Mouse (Mus musculus): Measurements from ENCODE around the gene Nkd2.
A peak's percentile ranks its signal among the peaks of the same experiment; 100 is the strongest.

Gene Nkd2

DNA sequence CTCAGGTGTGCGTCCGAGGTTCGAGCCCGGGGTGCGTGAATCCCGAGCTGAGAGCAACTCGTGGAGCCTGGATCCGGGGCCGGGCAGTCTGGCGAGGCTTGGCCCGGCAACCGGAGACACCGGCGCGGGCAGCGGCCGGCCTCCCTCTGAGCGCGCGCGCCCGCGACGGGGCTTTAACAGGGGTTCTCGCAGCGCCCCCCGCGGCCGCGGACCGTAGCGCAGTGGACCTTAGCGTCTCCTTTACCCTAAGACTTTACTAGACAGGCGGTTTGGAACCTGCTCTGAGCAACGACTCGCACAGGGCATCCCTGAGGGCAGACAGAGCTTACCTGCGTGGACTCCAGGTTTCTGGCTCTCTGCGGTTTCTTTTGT, at the start of gene Nkd2:
Gene Nkd2 (minus strand): TSS at position 167 of the 372 bp plus-strand sequence.
- peak; percentile 9 for DNase-seq

DNA sequence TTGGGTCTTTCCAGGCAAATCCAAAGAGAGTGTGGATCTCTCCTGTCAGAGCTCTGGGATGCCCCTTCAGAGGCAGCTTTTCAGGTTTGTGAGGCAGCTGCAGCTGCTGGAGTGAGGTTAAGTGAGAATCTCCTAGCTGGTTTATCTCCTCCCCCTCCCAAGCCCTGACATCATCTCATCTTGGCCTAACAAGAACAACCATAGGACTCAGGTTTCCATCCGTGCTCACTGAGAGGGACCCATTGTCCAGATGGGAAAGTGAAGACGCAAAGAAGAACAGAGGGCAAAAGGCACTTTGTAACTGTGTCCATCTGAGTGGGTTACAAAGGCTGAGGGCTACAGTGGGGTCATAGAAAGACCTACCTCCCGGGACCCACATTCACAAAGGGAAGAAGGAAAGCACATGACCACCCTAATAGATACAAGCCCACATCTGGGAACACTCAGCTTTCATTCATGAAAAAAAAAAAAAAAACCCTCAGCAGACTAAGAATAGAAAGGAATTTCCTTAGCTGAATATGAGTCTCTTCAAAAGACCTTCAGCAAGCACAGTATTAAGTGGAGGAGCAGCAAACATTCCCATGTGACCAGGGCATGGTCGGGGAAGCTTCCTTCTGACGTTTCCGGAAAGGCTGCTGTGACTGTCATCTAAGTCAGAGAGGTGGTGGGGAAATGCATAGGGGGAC, 45.2 kb upstream of the Nkd2 start:
- no peak for DNase-seq

DNA sequence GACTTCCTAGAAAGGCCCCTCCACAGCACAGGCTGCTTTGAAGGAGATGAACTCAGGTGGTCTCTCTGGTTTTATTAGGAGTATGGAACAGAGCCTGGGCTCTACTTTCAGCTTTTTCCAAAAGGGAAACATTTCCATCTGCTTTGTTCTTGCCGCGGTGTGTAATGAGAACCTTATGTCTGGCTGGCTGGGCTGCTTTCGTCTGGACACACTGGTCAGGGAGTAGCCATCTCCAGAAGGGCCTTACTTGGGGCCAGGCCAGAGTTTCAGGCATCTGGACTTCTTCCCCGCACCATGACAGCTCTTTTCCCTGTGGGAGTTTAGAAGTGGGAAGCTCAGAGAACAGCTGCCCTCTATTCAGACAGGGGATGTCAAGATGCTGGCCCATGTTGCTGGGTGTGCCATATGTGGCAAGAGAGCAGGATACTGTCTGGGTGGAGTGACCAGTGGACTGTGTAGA, 40.0 kb upstream of the Nkd2 start:
- DNase-seq: no peak

DNA sequence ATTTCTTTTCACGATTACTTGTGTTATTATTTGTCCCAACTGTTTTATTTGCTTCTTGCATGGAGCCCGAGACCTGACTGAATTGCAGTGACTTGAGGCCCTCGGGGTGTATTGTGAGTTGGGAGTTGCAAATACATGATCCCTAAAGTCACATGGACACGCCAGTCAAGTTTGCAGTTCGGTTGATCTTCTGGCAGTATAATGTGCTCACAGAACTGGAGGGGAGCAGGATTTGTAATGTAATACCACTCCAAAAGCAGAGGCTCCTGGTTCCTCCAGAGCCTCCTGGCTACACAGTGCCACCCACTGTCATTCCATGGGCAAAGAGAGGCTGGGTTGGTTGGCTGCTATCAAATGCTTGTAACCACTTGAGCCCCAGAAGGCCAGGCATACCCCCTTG, 39.2 kb upstream of the Nkd2 start:
- DNase-seq: no peak

DNA sequence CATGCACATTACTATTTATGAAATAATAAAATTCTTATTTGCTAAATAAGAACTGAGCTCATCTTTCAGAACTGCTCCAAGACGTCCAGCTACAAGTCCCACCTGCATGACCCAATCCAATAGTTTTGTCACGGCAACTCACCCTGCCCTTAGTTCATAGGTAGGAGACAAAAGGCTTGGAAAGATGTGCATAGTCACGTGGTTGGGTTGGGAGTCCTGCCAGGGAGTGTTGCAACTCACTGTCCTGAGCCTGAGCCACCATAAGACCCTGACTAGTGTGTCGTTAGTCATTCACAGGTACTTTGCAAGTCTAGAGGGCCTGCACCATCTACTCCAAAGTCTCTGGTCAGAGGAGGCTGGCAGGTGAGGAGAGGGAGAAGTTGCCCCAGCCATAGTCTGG, 38.6 kb upstream of the Nkd2 start:
- no peak for DNase-seq

DNA sequence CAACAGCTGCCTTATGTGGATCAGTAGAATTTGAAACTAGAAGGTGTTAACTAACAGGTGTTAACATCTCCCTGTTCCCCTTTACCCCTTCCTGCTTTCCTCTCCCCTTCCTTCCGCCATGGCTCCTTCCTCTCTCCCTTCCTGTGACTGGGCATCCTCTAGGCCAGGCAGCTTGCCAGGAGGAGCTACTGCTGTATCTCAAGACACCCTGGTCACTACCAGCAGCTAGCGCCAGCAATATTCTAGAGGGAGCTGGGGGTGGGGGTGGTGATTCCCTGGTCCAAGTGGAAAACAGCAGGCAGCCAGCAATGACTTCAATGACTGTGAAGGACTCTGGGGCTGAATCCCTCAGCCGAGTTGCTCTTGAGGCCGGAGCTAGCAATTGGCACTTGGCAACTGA, 38.2 kb upstream of the Nkd2 start:
- DNase-seq: no peak

DNA sequence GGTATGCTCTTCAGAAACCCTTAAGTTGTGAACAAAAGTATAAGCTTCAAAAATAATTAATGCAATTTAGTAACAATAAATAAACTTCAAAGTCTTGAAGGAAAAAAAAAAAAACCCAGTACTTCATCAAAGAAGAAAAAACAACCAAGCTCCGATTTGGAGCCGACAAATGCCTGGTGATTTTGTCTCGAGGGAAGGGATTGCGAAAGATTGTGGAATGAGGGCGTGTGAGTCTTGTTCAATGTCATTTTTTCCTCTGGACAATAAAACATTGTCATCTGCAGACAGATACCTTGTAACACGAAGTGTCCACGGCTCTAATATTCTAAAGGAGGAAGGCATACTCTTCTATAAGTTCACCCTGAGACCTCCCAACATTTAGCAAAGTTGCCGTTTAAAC, 33.9 kb upstream of the Nkd2 start:
- DNase-seq: no peak

DNA sequence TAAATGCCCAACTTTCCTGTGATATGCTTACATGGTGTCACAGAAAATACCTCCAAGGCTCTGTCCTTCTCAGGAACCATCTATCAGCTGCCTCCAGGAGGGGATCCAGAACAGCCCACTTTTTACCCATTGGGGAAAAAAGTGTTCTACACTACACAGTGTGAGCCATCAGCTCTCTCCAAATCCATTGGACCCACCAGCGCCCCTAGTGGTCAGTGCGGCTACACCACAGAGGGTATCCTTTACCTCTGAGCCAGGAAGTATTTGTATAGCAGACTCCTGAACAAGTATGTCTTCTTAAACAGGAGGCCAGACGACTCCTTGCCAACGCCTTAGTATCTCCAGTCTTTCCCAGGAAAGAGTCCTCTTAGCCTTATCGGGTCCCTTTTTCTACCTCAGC, 32.4 kb upstream of the Nkd2 start:
- no peak for DNase-seq

DNA sequence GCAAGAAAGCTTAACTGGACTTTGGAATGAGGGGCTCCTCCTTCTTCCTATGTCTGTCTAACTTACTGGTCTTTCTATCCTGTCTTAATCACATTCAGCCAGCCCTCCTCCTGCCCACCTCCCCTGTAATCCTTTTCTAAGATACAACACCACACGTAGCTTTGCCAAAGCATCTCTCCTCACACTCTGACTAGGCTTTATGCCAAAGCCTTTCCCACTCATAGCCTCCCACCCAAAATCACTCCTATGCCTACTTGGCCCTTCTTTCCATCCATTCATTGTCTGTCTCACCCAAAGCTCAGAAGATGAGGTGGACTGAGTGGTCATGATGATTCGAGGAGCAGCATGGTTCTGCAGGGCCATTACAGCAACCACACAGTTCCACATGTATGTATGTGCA, 24.7 kb upstream of the Nkd2 start:
- DNase-seq: no peak

DNA sequence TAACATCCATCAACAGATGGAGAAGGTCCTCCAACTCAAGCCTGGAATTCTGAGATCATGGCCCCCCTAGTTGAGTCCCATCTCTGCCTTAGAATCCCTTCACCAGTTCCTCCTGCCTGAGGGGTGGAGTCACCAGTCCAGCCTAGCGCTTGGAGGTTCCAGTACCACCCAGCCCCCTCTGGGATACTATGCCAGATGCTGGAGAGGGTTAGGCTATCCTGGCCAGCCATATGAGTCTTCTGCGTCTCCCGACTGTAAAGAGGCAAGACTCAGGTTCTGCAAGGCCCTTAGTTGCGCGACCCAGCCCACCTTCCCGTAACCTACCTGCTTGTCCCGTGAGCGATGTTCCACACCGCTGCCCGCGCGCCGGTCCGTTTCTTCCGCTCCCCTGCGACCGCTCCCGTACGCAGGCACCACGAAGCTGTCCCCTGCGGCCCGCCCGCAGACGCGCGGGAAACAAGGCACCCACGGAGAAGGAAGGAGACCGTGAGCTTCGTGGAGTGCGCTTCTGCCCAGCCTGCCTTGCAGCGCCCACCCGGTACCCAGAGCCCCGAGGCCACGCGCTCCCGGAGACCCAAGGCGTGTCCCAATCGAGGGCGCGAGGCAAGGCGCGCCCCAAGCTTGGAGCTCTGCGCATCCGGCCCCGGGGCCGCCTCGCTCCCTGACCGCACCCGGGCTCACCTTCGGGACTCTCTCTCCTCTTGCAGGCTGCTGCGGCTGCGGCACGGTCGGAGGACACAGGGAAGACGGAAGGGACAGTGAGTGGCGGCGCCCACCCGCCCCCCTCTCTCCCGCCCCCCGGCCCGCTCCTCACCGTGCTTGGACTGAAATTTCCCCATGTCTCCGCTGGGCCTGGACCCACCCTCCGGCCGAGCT, 604 bp downstream of the Nkd2 start:
- no peak for DNase-seq

DNA sequence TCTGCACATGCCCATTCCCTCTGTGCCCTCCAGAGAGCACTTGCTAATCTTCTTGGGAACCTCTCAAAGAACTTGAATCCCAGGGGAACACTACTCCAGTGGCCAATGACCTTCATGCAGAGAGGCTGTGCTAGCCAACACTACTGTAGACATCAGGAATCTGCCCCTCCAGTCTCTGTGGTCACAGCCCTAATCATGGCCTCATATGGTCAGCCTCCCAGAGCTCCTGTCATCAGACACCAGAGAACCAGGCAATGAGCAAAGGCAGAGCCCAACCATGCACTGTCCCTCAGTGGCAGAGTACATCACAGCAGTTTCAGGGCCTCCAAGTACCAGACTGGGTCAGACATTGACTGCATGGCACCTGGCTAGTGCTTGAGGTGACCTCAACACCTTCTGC, 4.7 kb downstream of the Nkd2 start:
- DNase-seq: no peak

DNA sequence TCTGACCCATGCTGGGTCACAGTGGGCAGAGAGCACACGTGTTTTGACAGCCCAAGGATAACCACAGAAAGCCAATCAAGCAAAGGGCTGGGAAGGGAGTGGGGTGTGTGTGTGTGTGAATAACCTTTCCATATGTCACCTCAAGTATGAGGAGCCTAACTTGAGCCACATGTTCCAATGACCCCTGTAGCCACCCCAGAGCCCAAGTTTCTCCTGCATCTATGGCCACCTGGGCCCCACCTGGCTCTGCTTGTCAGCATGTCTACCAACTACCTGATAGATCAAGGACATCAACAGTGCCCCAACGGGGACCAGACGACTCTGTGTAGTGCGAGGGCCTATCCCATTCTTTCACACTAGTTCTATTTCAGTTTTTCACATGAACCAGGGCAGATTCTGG, 7.7 kb downstream of the Nkd2 start:
- DNase-seq: no peak

DNA sequence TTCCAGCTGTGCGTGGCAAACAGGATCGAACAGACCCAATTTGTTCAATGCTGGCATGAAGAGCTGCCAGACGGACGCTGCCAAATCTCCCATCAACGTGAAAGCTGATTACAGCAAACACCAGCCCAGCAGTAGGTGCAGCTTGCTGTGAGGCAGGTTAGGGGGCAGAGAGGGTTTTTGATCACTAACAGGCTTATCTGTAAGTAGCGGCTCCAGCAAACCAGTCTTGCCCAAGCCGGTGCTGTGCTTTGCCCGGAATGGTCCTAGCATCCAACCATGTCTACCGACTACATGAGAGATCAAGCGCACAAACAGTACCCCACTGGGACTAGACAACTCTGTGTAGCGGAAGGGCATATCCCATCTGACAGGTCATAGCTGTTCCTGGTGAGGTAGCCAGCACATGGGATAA, 8.3 kb downstream of the Nkd2 start:
- no peak for DNase-seq

DNA sequence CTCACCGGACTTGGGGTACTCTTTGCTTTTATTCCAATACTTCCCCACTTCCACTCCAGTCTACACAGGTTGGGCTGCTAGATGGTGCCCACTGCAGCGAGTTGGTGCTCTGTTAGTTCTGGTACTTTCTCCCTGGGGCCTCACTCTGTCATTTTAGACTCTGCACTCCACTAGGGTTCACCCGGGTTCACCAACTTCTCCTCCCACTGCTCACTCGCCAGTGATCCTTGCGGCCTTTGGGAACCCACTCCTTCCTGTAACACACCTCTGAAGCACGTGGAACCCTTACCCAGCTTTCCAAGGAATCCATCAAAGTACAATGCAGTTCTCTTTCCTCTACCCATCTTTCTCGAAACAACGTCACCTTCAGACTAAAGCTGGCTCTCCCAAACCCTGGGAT, 9.7 kb downstream of the Nkd2 start:
- DNase-seq: no peak

DNA sequence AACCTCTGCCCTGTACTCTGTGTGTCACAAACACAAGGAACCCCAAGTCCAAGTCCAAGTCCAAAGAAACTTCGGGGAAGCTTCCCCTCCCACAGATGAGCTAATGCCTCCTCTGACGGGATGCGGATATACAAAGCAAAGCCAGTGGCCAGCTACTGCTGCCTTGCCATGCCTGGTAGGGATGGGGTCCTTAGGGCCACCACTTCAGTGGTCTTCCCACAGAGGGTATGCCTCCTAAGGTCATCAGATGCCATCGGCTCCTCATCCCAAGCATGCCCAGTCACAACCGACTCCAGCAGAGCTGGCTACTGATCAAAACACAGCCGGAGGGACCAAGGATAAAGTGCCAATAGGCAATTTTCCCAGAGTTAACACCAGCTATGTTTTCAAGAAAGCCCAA, 10.9 kb downstream of the Nkd2 start:
- no peak for DNase-seq

DNA sequence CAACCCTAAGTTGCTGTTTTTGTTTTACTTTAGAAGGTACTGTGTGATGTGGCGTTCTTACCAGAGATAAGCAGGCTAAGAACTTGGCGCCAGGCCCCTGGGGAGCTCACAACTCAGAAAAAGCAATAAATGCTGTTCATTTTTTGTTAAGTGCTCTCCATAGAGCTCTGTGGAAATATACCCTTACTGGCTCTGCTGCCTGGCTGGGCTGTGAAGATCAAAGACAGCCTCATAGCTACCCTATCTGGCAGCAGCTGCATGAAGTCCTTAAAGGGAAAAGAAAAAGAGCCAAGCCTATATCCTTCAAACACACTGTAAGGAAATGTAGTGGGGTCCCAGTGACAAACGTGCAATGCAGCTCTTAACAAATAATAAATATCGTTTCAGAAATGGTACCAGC, 11.6 kb downstream of the Nkd2 start:
- DNase-seq: no peak

DNA sequence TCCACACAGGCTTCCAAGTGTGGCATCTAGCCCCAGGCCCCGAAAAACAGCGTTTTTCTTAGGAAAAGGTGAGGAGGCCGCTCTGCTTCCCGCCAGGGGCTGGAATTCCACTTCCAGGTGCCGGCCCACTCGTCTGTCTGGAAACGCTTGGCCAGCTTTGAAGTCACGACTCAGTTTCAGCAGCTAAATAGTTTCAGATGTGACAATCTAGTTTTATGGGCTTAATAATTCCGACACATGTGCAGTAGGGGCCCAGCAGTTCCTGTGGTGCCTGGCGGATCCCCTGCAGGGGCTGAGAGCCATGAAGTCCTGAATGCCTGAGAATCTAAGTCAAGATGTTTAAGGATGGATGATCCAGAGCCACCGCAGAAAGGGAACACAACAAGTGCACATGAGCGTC, 13.6 kb downstream of the Nkd2 start:
- no peak for DNase-seq

DNA sequence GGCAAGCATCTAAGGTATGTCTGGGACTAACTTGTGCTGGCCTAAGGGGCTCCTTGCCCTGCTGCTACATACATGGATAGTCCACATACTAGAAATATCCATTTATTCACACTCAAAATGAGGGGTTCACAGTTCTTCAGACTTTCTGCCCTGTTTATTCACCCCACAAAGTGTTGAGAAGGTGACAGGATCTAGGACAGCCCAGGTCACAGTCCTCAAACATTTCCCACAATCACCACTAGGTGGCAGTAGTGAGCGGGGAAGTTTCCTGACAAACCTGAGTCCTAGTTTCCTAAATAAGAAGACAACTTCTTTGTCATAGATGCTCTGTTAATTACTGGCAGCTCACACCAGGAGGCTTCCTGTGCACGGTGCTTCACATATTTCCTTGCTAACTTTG, 15.9 kb downstream of the Nkd2 start:
- DNase-seq: no peak

DNA sequence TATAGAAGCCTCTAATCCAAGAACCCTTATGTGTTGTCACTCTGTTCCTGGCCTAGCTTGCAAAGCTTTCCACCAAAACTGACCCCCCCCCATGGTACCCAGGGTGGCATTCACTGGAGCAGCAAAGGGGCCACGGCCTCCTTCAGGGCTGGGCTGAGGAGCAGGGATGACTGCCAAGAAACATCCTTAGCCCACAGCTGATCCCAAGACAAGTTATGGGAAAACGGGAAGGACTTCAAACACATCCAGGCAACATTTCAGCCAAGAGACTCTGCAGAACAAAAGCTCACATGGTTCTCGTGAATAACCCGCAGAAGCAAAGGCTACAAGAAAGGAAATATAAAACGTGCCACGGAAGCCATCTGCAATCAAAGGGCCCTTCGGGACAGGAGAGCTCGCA, 20.2 kb downstream of the Nkd2 start:
- no peak for DNase-seq

DNA sequence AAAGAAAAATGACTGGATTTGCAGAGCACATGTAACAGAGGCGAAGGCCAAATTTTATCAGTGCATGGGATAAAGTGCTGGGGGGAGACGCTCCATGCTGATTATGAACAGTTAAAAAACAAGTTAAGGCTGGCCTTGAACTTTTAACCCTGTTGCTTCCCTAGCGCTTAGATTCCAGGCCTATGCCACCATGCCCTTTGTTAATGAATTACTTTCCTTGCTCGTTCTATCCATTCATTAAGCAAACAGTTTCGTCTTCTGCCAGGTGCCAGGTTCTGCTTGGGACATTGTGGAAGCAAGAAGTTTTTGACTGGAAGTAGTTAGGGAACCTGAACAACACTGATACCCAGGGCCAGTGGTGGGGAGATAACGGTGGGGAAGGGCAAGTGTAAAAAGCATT, 23.7 kb downstream of the Nkd2 start:
- DNase-seq: no peak

DNA sequence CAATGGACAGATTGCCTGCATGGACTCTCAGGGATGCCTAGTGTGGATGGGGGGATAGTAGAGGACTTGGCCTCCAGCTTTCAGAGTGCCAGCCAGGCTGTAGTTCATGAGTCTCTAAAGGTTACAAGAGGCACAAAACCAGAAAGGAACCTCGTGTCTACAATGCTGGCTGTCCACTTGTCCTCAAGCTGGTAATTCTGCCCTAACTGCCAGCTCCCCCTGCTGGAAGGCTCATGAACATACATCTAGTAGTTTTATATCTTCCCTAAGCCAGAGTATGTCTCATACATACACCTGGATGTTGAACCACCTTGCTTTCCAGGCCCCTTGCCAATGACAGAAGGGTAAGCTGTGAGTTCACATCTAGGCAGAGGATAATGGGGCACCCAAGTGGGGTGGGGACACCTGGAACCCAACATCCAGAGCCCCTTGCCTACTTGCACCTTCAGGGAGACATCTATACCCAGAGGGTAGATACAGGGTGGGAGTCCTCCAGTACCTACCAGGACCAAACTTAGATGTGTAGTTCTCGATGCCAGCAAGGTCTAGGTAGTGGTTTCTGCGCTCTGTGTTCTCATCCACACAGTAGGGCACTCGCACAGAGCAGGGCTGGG, 25.1 kb downstream of the Nkd2 start:
- no peak for DNase-seq

DNA sequence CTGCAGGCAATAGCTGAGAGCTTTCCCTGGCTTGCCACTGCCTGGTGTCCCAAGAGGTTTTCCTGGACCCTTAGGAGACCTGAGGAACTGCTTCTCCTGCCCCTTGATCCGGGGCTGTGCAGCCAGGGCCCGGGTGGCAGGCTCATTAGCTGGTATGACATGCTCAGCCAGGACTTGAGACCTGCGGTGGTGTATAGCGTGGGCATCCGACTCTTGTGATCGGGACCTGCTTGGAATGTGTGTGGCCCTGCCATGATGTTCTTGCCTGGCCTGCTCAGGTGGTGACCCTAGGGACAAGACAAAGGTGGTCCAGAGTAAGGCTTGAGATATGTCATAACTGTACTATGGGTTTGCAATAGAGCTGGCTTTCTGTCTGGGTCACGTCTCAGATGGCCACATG, 26.2 kb downstream of the Nkd2 start:
- DNase-seq: no peak

DNA sequence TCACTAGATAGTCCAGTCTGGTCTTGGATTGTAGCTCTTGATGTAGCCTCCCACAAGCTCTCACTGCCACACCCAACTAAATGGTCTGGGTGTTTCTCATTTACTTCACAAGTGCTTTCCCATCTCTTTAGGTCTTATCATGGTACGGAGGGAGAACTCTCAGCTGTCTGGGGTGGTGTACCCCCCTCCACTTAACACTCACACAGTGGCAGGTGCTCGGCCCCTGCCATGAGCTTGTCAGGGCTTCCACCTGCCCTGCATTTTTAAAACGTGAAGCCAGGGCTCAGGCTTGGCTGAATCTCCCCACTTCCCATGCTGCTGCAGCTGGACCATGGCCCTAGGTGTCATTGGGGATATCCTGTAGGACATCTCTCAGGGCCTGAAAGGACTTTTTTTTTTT, 28.5 kb downstream of the Nkd2 start:
- DNase-seq: no peak

DNA sequence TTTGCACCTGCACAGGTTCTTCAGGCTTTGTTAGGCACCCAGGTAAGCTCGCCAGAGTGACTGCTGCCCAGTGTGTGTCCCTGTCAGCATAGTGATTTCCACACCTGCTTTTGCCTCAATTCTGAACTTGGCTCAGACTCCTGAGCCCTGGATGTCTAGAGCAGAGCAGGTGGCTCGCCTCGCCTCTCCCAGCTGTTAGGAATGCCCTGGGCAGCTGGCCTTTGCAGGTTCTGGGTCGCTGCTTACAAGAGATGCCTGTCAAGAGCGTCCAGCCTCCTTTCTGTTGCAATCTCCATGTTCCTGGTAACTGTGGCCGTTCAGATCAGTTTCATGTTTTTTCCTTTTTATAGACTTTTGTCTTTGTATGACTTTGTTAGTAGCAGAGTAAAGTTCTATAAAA, 31.1 kb downstream of the Nkd2 start:
- DNase-seq: no peak

Measured in cerebellum, adult 9-11 months (tissue).